Comparison of ENCODE assay signal across 8 mouse cellular contexts in genomic region chr8:120114315-120114841, GRCm38 (mm10). TPM values are rescaled to one million over a fixed set of nuclear protein-coding genes. Genes with fewer than 3 reads are reported as not detected.
DNase-seq lines count a peak whose midpoint lies in the region; ATAC-seq and TF ChIP-seq lines count a peak whose summit lies in the region.

No protein-coding gene starts in this region.

- no peak for TF ChIP-seq EP300 in lung, postnatal 0 days (IDR thresholded peaks at IDR 0.05)

- peak overlapping the region; percentile 81 for H3K4me2 ChIP-seq in hindbrain, postnatal 0 days (ENCODE audit: low read depth, low read length)
- H3K4me2 ChIP-seq in lung, postnatal 0 days (replicated peaks; ENCODE audit: low read depth, low read length): peak overlapping the region; percentile 90

- peak overlapping the region; percentile 73 for H3K4me3 ChIP-seq in lung, adult 2 months (replicated peaks; ENCODE audit: extremely low read depth, low read depth, low read length)
- H3K4me3 ChIP-seq in hindbrain, postnatal 0 days (ENCODE audit: low read length): peak overlapping the region; percentile 75
- H3K4me3 ChIP-seq in lung, postnatal 0 days (ENCODE audit: low read depth, low read length): peak overlapping the region; percentile 68

- no peaks in the 10 kb centered on the region for H3K9me3 ChIP-seq in hindbrain, postnatal 0 days (ENCODE audit: low read length)
- H3K9me3 ChIP-seq in lung, postnatal 0 days (ENCODE audit: low read length): no peaks in the 10 kb centered on the region

- H3K9ac ChIP-seq in hindbrain, postnatal 0 days (replicated peaks; ENCODE audit: low read length): peak overlapping the region; percentile 75
- peak overlapping the region; percentile 43 for H3K9ac ChIP-seq in lung, postnatal 0 days (replicated peaks; ENCODE audit: low read depth)

- H3K4me1 ChIP-seq in lung, adult 2 months (ENCODE audit: control insufficient read depth, insufficient read depth, low read length): peaks cover 27% of the 10 kb centered on the region
- H3K4me1 ChIP-seq in hindbrain, postnatal 0 days (ENCODE audit: insufficient read depth, low read length): peaks cover 6% of the 10 kb centered on the region; the same call in 1 of the 2 replicates
- H3K4me1 ChIP-seq in lung, postnatal 0 days (ENCODE audit: insufficient read depth, low read depth, low read length): peaks cover 9% of the 10 kb centered on the region; the same call in 1 of the 2 replicates

- no peaks in the 10 kb centered on the region for H3K27me3 ChIP-seq in hindbrain, postnatal 0 days (ENCODE audit: insufficient read depth, low read length)
- H3K27me3 ChIP-seq in lung, postnatal 0 days (replicated peaks; ENCODE audit: insufficient read depth, low read length): peaks cover 18% of the 10 kb centered on the region

- peak overlapping the region; percentile 83 for H3K27ac ChIP-seq in hindbrain, postnatal 0 days
- H3K27ac ChIP-seq in lung, postnatal 0 days (ENCODE audit: low read length): peak overlapping the region; percentile 54; the same call in 1 of the 2 replicates

- under 1% methylated on average over 46 of the region's 46 CpGs for WGBS in lung, adult 2 months
- 1% methylated on average over 45 of the region's 46 CpGs for WGBS in hindbrain, postnatal 0 days
- WGBS in lung, postnatal 0 days: 1% methylated on average over 46 of the region's 46 CpGs

- no peak for TF ChIP-seq CTCF in lung, adult 2 months (IDR thresholded peaks at IDR 0.05; ENCODE audit: insufficient read depth, low read length)
- TF ChIP-seq CTCF in hindbrain, postnatal 0 days (IDR thresholded peaks at IDR 0.05; ENCODE audit: low read depth): no peak
- no peak for TF ChIP-seq CTCF in lung, postnatal 0 days (IDR thresholded peaks at IDR 0.05)

- DNase-seq in lung, adult 2 months: no peak
- no peak for DNase-seq in lung, postnatal 36 days
- peak; percentile 68 for DNase-seq in MN1 (ENCODE audit: low spot score)
- DNase-seq in cerebellum, postnatal 14 days: peak; percentile 71 to 72
- DNase-seq in hindbrain, postnatal 0 days (ENCODE audit: low spot score): no peak
- peak; percentile 38 for DNase-seq in lung, postnatal 0 days (ENCODE audit: low spot score)
- DNase-seq in urinary bladder, postnatal 25 days (ENCODE audit: low spot score): peak; percentile 29
- DNase-seq in spleen, adult 12 weeks (ENCODE audit: low spot score): no peak

- H3K36me3 ChIP-seq in hindbrain, postnatal 0 days (ENCODE audit: insufficient read depth, low read length): no peaks in the 10 kb centered on the region
- no peaks in the 10 kb centered on the region for H3K36me3 ChIP-seq in lung, postnatal 0 days (ENCODE audit: insufficient read depth, low read length)

- no peak for ATAC-seq in hindbrain, postnatal 0 days
- peak; percentile 22 for ATAC-seq in lung, postnatal 0 days

- no peak for TF ChIP-seq POLR2A in lung, adult 2 months (IDR thresholded peaks at IDR 0.05; ENCODE audit: borderline replicate concordance, extremely low read depth, low read depth, low read length)

RNA-seq across cellular contexts. Expression of gene 6430548M08Rik, which starts 0.4 kb away (rescaled TPM):
- polyA plus RNA-seq in lung, adult 2 months (2012; rRNA removed): 46.1 and 72.9 TPM in 2 replicates
- 66.1 and 75.6 TPM in 2 replicates for total RNA-seq in hindbrain, postnatal 0 days (2014; rRNA removed)
- polyA plus RNA-seq in hindbrain, postnatal 0 days (2015; fragmentation: Nextera tagmentation; extraction: Ambion mirVana): 33.9 and 35.6 TPM in 2 replicates
- polyA plus RNA-seq in lung, postnatal 0 days (2015; fragmentation: Nextera tagmentation; extraction: Ambion mirVana): 16.3 and 16.6 TPM in 2 replicates

RNA-seq across cellular contexts. Expression of gene Zdhhc7, which starts 13.1 kb away (rescaled TPM):
- 64.9 and 78.0 TPM in 2 replicates for polyA plus RNA-seq in lung, adult 2 months (2012; rRNA removed)
- 37.7 and 46.2 TPM in 2 replicates for total RNA-seq in hindbrain, postnatal 0 days (2014; rRNA removed)
- 25.3 and 26.6 TPM in 2 replicates for polyA plus RNA-seq in hindbrain, postnatal 0 days (2015; fragmentation: Nextera tagmentation; extraction: Ambion mirVana)
- 31.0 and 33.0 TPM in 2 replicates for polyA plus RNA-seq in lung, postnatal 0 days (2015; fragmentation: Nextera tagmentation; extraction: Ambion mirVana)

Comparison
In these comparisons a context has a peak if more than half of its experiments do, and no peak if none do; other contexts are left out.
1. DNase-seq: peak in MN1 (single experiment), cerebellum, postnatal 14 days (2 of 2), lung, postnatal 0 days (single experiment) and urinary bladder, postnatal 25 days (single experiment); none in lung, adult 2 months (single experiment), lung, postnatal 36 days (single experiment), hindbrain, postnatal 0 days (single experiment) and spleen, adult 12 weeks (single experiment).
2. Peak in every context shown above with its lines, with median percentiles within 50 percentile points of each other: H3K4me3 ChIP-seq.